Mouse (Mus musculus): ENCODE measurements around the gene Treml4.

Gene Treml4

GRCm38 (mm10) chr17:48263741-48264362 lies at the start of gene Treml4:
TSS of gene Treml4 (plus strand) at chr17:48264295.
- DNase-seq = no peak

GRCm38 (mm10) chr17:48215429-48215828 lies 48.7 kb upstream of the Treml4 start:
- no peak for DNase-seq

- DNase-seq = no peak
Measured at GRCm38 (mm10) chr17:48230680-48231079, 33.4 kb upstream of the Treml4 start.

- DNase-seq = no peak
Measured at GRCm38 (mm10) chr17:48232518-48232917, 31.6 kb upstream of the Treml4 start, which contains the start of gene Trem1. TSS of gene Trem1 (plus strand) at chr17:48232768.

- DNase-seq = no peak
Measured at GRCm38 (mm10) chr17:48233789-48234188, 30.3 kb upstream of the Treml4 start.

GRCm38 (mm10) chr17:48234550-48234949 lies 29.5 kb upstream of the Treml4 start:
- DNase-seq = no peak

GRCm38 (mm10) chr17:48235773-48236370 lies 28.2 kb upstream of the Treml4 start:
- DNase-seq = no peak

GRCm38 (mm10) chr17:48237621-48238020 lies 26.5 kb upstream of the Treml4 start:
- DNase-seq = no peak

- DNase-seq = no peak
Measured at GRCm38 (mm10) chr17:48247221-48247928, 16.7 kb upstream of the Treml4 start, which contains the start of gene Trem3. TSS of gene Trem3 (plus strand) at chr17:48247777.

GRCm38 (mm10) chr17:48249039-48249438 lies 15.1 kb upstream of the Treml4 start:
- DNase-seq = no peak

- DNase-seq = no peak
Measured at GRCm38 (mm10) chr17:48249501-48249900, 14.6 kb upstream of the Treml4 start.

GRCm38 (mm10) chr17:48250631-48251030 lies 13.5 kb upstream of the Treml4 start:
- DNase-seq = no peak

GRCm38 (mm10) chr17:48256575-48256974 lies 7.5 kb upstream of the Treml4 start:
- no peak for DNase-seq

- no peak for DNase-seq
Measured at GRCm38 (mm10) chr17:48261868-48262267, 2.2 kb upstream of the Treml4 start.

GRCm38 (mm10) chr17:48264662-48265061 lies 567 bp downstream of the Treml4 start:
- no peak for DNase-seq

- no peak for DNase-seq
Measured at GRCm38 (mm10) chr17:48266138-48266537, 2.0 kb downstream of the Treml4 start.

GRCm38 (mm10) chr17:48266610-48267304 lies 2.7 kb downstream of the Treml4 start:
- DNase-seq = no peak

GRCm38 (mm10) chr17:48267591-48267990 lies 3.5 kb downstream of the Treml4 start:
- DNase-seq = no peak

GRCm38 (mm10) chr17:48268276-48268675 lies 4.2 kb downstream of the Treml4 start:
- DNase-seq = no peak

GRCm38 (mm10) chr17:48269833-48270232 lies 5.7 kb downstream of the Treml4 start:
- DNase-seq = no peak

GRCm38 (mm10) chr17:48272158-48272557 lies 8.1 kb downstream of the Treml4 start:
- DNase-seq = no peak

GRCm38 (mm10) chr17:48272598-48272997 lies 8.5 kb downstream of the Treml4 start:
- DNase-seq = no peak

GRCm38 (mm10) chr17:48274098-48274497 lies 10.0 kb downstream of the Treml4 start:
- DNase-seq = no peak
